Mouse (Mus musculus) retina, embryonic 14.5 days (tissue): ENCODE results near the gene Ahrr.

ENCODE experiments used
- DNase-seq: peaks from one replicate; pipeline ENCODE4 v3.0.0-alpha.2; 2015; ENCODE audit warnings: low spot score

Gene Ahrr

DNA sequence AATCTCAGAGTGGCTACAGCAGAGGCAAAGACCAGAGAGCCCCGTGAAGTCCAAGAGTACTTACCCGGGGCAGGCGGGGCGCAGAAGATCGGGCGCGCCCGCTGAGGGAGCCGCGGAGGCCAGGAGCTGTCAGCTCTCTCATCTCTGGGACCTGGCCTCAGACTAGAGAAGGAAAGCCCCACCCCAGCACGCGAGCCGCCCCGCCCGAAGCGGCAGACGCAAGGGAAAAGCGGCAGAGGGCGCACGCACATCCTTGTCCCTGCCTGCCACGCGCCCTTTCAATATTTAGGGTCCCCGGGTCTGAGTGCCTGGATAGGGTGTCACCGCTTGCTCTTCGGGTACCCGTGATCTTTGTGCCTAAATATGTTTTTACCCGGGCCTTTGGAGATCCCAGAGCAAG lies at the start of gene Ahrr:
Gene Ahrr, minus strand, starts transcription at position 165 of the 400 bp plus-strand sequence.
- DNase-seq, result peak; percentile 68

DNA sequence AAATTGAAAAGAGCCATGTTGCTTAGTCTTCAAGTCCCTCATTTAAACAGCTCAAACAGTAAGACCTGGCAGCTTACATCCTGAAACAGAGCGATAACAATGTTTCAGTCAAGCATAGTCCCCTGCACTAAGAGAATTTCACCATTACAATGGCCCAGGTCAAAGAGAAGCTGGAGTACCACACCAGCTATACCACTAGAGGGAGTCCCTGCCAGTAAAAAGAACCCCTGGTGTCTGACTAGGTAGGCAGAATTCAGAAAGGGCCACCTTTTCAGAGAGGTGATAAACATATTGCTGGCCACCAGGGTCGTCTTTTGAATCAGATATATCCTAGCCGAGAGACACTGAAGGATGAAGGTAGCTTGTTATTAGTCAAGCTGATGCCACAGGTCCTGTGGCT lies 48.9 kb upstream of the Ahrr start:
- DNase-seq, result peak; percentile 77

DNA sequence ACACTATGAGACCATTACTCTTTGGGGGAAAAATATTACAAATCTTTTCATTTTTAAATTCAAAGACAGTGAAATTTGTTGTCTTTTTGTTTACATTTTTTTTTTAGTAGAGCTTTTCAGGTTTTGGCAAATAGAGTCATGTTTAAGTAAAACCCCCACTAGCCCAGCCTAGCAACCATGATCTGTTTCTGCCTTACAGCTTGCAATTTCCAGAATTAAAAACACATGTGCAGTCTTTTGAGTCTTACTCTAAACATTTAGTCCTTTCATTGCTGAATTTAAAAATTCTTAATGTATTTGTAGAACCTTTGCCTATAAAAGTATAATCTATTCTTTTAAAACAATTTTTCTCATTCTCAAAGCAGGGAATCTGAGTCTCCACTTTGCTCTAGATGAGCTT lies 37.2 kb upstream of the Ahrr start:
- DNase-seq, result no peak

DNA sequence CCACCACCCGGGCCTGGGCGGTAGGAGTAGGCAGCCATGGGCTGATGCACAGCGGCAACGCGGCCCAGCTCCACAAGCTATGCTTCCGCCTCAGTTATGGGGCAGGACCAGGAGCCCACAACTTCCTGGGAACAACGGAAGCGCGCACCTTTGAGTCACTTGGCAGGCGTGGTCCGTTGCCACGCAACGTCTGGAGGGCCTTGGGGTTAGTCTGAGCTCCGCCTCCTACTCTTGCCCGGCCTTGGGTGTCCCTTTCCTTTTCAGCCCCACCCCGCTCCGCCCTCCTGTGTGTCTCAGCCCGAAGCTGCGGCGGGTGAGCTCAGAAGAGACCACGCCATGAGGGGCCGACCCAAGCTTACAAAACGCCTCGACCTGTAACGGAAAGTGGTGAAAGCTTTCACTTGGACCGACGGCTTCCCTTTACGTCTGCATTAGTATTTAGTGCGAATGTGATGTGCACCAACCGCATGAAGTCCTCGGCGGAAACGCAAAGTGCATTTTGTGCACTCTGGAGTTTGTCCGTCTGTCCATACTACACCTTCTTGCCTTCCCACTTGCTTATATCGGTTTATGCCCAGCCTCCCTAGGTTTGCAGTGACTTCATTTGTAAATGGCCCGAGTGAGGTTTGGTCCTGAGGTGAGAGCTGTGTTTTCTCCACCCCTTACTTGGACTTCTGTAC lies 25.2 kb upstream of the Ahrr start, which contains the start of gene Pdcd6:
Gene Pdcd6, minus strand, starts transcription at position 411 of the 680 bp plus-strand sequence.
- peak; percentile 92 for DNase-seq

DNA sequence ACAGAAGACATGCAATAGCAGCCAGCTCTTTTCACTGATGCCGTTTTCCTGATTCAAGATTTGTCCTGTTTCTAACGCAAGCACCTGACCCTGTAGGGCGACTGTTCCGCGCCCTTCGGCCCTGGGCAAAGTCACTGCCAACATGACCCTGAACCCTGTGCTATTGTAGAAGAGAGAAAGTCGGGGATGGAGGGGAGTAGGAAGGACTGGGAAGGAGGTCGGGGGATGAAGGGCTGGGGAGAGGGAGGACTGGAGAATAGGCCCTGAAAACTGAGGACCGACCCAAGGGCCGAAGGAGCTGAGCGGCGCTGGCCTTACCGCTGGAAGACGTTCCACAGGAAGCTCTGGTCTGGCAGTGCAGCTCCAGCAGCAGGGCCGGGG lies 24.6 kb upstream of the Ahrr start:
- no peak for DNase-seq

DNA sequence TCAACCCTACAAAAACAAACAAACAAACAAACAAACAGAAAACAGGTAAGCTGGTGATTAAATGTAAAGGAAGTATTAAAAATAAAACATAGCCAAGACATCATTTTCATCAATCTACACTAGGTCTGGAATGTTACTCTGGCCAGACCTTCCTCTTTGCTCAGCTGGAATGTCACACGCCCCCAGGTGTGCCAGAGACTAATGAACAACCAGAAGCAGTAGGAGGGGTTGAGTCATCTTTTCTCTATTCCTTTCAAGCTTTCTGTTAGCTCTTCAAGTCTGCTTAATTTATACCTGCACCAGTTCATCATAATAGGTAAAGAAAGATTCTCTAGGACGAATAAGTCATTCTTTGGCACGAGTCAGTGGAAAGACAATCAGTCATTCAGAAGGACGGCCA lies 24.3 kb upstream of the Ahrr start:
- no peak for DNase-seq

DNA sequence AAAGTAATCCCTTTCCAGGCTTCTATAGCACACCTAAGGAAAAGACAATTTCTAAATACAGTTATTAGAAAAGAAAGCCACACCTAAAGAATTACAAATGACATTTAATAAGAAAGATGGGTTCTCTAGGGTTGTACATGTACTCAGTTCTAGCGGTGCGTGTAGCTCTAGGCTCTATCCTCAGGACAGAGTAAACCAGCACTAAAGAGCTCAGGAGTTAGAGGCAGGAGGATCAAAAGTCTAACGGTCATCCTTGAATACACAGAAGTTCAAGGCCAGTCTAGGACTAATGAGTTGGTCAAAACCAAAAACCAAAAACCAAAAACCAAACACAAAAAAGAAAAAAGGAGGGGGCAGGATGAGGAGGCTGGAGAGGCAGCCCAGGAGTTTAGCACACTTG lies 22.5 kb upstream of the Ahrr start:
- DNase-seq, result no peak

DNA sequence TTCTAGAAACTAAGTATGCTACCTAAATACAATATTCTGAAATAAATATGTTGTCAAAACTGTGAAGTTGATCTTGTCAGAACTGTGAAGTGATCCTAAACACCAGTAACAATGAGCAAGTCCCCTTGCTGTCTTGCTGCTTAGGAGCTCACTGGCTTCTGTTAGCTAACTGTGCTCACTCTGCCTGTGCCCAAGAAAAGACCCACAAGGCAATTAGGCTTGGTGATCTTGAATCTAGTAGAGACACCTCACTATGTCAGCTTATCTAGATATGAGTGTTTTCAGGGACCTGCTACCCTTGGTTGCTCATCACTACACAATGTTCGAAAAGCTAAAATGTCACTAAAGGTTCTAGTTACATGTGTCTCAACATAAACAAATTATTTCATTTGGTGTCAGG lies 13.6 kb upstream of the Ahrr start:
- no peak for DNase-seq

DNA sequence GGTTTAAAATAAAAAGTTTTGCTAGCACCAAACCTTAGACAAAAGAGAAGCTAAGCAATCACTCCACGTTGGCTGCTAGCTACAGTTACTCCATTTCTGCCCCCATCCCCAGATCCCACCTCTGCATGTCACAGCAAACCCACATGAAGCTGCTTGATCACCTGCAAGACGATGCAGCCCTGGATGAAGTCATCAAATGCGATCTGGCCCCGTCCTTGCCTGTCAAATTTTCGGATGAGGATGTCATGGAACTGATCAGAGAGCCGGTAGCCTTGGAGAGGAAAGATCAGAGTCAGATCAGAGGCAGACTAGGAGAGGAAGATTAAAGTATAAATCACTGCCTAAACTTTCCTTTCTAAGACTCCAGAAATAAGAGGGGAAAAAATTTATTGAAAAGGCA lies 13.2 kb upstream of the Ahrr start:
- no peak for DNase-seq

DNA sequence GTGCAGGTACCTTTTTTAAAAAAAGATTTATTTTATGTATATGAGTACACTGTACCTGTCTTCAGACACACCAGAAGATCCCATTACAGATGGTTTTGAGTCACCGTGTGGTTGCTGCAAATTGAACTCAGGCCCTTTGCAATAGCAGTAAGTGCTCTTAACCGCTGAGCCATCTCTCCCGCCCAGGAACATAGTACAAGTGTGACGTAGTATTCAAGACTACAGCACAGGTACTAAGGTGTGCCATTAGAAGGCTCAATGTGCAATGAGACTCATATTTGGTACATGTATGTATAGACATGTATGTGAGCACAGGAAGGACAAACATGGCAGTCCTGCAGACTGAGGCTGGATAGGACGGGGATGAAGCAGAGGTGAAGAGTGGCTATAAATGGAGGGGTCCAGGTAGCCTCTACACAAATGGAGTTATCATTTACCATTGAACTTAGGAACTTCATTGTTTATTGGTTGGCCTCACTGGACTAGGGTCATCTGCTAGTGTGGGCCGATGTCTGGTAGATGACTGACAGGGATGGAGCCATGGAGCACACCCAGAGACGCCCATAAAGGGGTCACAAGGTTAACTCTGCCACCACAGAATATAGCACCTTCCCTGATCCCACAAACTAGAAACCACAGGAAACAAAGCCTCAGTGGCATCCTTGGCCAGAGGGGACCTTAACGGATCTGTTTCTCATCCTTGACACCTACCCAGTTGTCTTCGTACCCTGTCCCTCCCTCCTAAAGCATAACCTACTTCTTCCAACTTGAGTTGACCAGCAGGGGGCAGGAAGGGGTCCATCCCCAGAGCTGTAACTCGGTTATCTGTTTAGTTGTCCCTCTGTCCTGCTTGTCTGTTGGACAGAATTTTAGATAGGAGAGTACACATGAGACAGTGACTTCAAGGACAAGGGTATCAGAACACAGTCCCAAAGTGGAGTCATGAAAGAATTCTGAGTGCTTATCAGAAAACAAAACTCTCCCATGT lies 10.2 kb upstream of the Ahrr start:
- DNase-seq, result no peak

DNA sequence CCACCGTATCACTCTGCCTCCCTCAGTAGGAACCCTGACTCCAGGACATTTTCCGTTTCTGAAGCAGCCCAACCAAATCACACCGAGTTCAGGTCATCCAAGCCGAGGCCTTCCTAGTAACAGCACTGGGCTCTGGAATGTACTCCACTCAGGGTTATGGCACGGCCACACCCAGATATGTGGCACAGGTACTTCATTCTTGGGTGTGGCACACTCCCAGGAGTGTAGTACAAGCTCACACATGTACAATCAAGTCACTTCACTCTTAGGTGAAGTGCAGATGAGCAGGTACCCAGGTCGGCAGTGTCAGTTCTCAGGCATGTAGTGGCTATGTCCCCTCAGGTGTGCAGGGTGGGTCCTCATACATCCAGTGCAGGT lies 9.5 kb upstream of the Ahrr start:
- no peak for DNase-seq

DNA sequence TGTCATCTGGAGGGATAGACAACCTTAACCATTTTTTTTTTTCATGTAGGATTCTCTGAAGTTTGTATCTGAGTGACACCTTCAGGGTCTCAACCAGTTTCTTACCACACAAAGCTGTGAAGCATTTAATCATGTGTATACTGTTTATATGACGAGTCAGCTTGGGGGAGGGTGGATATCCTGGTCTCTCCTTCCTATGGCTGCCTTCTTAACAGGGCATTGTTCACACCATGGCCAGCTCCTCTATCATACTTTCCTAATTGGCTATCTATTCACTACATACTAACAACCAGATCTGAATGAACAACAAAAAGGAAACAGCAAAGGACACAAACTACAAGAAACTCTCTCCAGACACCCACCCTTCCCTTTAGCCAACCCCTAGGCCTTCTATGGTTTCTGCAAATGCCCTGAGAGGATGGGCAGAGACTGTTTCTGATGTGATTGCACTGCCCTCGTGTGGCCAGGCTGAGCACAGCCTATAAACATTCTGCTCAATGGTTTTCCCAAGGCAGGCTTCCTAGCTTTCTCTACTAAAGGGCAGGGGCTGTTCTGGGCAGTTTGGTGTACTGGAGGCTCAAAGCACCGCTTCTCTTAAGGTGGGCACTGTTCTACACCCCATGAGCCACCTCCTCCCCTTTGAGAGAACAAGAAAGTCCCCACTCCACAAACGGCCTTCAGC lies 8.9 kb upstream of the Ahrr start:
- peak; percentile 89 for DNase-seq

DNA sequence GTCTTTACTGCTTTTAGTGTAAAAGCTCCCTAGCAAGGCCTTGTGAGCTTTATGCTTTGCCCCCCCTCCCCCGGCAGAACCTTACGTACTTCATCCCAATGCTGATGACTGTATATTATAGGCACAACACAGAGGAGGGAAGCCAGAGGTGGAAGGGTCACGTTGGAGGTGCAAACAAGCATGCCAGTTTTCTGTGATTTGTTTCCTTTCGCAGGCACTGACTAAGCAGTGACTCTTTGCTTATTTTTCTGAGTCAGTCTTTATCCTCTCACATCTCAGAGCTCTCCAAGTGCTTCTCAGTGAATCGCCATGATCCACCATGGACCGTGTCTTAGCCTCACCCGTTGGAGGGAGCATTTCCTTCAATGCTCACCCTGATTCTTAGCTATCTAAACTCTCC lies 4.2 kb upstream of the Ahrr start:
- DNase-seq, result no peak

DNA sequence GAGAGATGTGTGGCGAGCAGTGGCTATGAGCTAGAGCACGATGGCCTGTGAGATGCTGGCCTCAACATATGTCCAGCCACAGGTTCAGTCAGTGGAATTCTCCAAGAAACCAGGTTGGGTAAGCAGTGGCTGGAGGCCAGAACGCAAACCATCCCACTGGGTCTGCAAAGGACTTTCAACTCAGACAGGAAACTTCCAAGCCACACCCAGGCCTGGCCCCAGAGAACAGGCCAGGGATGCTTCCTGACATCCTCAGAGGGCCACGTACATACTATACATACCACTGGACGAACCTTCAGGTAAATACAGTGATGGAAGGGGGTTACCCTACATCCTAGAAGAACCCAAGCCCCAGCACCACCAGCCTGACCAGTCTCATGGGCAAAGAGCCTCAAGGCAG lies 2.5 kb downstream of the Ahrr start:
- DNase-seq, result no peak

DNA sequence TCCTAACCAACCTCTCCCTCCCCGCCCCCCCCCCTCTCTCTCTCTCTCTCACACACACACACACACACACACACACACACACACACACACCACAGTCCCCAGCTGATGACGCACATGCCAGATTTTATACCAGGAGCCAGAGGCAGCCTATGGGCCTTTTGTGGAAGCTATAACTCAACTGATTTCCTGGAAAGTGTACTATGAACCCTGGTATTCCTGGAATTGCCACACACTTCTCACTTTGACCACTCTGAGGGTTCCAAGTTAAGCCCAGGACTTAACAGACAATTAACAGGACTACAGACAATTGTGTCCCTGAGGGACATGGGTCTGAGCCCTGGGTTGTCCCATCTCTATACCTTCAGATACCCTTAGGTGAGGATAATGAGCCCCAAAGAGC lies 9.8 kb downstream of the Ahrr start:
- no peak for DNase-seq

DNA sequence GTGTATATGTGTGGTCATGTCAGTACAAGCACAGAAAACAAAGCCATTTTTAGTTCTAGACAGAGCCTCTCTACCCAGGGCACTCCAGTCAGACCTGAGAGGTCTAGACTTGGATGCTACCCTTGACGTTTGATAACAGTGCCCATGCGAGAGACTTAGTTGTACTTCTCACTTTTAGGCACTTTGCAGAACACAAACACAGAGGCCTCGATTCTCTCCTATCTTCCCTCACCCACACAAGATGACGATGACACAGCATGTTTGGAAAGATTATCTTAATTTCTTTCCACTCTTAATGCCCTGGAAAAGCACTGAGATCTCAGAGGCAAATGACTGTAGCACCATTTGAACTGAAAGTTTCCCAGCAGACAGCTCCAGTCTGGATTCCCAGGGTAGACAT lies 16.4 kb downstream of the Ahrr start:
- no peak for DNase-seq

DNA sequence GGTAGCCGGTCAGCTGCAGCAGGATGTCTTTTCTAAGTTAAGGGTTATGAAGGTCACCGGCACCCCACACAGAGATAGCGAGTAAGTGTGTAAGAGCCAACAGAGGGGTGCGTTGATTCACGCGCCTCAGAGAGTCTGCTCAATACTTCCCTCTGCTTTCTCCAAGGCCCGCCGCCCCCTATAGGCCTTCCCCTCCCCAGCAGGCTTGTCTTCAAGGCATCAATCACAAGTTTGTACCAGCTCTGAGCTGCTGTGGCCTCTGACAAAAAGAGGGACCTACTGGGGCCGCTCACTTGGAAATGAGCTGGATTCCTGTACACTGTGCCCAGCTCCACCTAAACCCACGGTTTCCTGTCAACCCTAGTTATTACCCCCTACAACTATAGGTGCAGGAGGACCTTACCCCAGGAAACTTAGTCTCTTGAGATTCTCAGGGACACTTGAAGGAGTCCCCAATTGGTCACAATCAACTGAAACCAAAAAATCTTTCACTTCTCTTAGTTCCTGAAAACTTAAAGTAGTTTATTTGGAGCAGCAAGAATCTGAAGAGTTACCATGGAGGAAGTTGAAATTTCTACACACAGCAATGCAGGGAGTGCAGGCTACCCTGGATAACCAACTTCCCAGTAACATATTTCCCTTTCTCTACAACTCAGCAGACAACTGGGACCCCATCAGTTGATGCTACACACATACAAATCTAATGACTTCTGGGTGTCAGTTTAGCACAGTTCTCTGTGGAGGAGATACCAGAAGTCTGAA lies 31.7 kb downstream of the Ahrr start:
- peak; percentile 74 for DNase-seq

DNA sequence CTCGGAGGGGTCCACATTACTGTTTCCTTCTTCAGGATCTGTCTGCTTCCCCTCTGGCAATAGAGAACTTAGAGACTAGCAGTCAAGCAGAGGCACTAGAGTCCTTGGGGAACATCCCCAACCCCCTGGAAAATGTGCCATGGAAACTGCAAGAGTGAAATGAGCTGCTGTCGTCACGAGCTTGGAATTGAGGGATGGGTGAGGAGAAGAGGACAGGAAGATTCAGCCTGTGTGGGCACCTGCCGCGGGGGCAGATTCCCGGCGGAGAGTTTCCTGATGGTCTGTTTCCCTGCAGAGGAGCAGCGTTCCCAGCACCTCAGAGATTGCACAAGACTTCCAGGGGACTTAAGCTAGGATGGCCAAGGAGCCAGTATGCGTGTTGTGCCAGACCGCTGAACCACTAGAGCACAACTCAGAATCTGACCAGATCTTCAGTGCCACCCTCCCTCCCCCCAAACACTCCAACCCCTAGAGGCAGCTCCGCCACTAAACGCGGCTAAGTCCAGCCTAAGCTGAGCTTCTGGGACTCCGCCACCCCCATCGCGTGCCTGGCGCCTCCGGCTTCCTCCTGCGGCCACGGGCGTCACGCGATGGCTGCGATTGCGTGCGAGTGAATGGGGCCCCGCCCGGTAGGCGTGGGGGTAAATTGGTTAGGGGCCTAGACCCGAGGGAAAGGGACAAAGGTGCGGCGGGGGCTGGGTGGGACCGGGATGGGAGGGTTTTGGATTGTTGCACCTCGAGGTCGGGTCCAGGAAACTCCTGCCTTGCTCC lies 32.5 kb downstream of the Ahrr start:
- DNase-seq, result peak; percentile 64

DNA sequence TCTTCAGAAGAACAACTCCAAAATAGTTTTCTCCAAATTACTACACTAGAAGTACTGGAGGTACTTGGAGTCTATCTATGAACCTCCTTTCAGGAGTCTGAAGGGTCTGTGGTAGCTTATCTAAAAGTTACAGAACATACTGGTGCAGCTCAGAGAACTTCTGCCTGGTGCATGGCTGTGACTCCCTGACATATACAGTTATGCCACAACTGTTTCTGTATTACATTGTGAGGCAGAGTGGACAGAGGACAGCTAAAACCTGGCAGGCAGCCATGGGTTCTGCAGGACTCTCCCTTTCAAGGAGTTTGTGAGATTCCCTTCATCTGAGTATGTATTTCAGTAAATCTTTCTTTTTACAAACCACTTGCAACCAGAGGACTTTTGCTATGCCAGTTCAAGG lies 45.6 kb downstream of the Ahrr start:
- no peak for DNase-seq

DNA sequence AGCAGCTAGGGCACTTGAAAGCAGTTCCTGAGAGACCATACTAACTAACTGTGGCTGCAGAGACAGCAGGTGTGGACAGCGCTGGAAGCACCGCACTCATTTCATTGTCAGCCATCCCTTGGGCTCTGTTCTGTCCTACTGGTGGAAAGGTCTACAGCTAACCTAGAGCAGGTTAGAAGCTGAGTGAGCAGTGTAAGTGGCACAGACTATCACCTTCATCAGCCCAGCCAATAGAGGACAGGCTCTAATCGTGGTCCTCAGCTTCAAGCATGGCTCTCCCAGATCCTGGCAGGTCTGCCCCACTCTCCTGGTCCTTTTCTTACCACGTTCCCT lies 46.3 kb downstream of the Ahrr start:
- DNase-seq, result no peak

DNA sequence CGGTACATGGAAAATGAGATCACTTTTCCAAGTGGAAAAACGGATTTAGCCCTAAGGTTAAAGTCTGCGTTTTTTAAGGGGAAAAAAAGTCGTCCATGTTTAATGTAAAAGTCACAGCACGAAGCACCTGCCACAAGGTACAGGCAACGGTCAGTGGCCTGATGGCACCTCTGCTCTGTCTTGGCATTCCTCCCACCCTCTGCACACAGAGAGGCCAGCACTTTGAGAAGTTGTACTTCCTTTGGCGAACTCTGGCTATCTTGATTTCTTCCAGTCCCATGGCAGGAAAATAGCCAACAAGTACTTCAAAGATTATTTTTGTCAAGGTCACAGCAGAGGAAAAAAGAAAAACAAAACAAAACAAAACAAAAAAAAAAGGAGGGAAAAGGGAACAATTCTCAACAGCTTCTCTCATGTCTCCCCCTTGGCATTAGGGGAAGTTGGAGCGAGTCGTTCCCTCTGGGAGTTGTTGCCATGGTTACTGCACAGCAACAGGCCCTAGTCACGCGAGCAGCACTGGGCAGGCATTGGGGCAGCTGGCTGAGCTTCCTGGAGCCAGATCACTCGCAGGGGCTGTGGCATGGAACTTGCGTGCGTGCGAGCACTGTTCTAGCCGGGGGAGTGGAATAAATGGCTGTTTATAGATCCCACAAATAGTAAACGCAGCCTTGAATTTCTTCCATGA lies 46.8 kb downstream of the Ahrr start:
- DNase-seq, result peak; percentile 84
